Mouse (Mus musculus) cerebellum, adult 2 months (tissue): Measurements from ENCODE around the gene Alg9.

Source experiments
- CTCF ChIP-seq: fragments of 200-500 bp; IDR thresholded peaks from 2 replicates; pipeline ENCODE4 v1.5.1; 2011; ENCODE audit warnings: low read depth, mild to moderate bottlenecking, control low read depth, low read length, moderate library complexity, borderline replicate concordance; ENCODE audit not compliant: insufficient read depth
- POLR2A ChIP-seq: fragments of 200-500 bp; IDR thresholded peaks from 2 replicates; pipeline ENCODE4 v1.6.1; 2011; ENCODE audit warnings: low read length, control low read depth, borderline replicate concordance; ENCODE audit not compliant: insufficient read depth

GRCm38 (mm10) chr9:50855780-50856179 lies 81.0 kb downstream of the Alg9 start:
- TF ChIP-seq CTCF (no peak), POLR2A (no peak)
